Mouse (Mus musculus) erythroid progenitor cell, adult 5-6 weeks (primary cell): ENCODE measurements around the gene Tmem81. TPM values are rescaled to one million over a fixed set of nuclear protein-coding genes. Genes with fewer than 3 reads are reported as not detected.

ENCODE experiments used
- ATAC-seq: replicated peaks from 2 replicates; pipeline ENCODE4 v1.8.0; 2016; ENCODE audit warnings: moderate number of reproducible peaks, mild to moderate bottlenecking, moderate TSS enrichment, inconsistent platforms; ENCODE audit not compliant: poor library complexity, low FRiP score, severe bottlenecking
- total RNA-seq, 2 experiments: library from RNA; stranded (forward) in 1 of 2; stranded (reverse) in 1 of 2; fragments of 150-400 nt in 1 of 2; fragments of 186-747, 209-891 nt in 1 of 2; gene quantifications; 2 replicates each; pipeline versions ENCODE4 v1.2.3 to v1.2.4; 2015 to 2017; ENCODE audit warnings: low replicate concordance in 2 of 2

Gene Tmem81
- total RNA-seq, 2 experiments from 2014 or later: 2.4 TPM; not detected in 1

GRCm38 (mm10) chr1:132557901-132558631, 52.0 kb downstream of the Tmem81 start:
- ATAC-seq: peak; percentile 48; the same call in 1 of the 2 replicates

Other genes with a start within 250 kb of the Tmem81 start
- gene Klhdc8a, start 207.6 kb upstream of the Tmem81 start, total RNA-seq (2015; ENCODE audit: low replicate concordance): not detected in 2 replicates
- not detected in 2 replicates for gene Klhdc8a, start 207.6 kb upstream of the Tmem81 start, total RNA-seq (2017; ENCODE audit: low replicate concordance)
- 1.1 and 6.3 TPM in 2 replicates for gene Nuak2, start 190.1 kb upstream of the Tmem81 start, total RNA-seq (2015; ENCODE audit: low replicate concordance)
- 3.7 TPM in 1 of 2 replicates, not detected in the other for gene Nuak2, start 190.1 kb upstream of the Tmem81 start, total RNA-seq (2017; ENCODE audit: low replicate concordance)
- gene Tmcc2, start 114.9 kb upstream of the Tmem81 start, total RNA-seq (2015; ENCODE audit: low replicate concordance): 212 and 231 TPM in 2 replicates
- gene Tmcc2, start 114.9 kb upstream of the Tmem81 start, total RNA-seq (2017; ENCODE audit: low replicate concordance): 244 and 297 TPM in 2 replicates
- gene Dstyk, start 88.7 kb upstream of the Tmem81 start, total RNA-seq (2015; ENCODE audit: low replicate concordance): 23.4 and 31.4 TPM in 2 replicates
- gene Dstyk, start 88.7 kb upstream of the Tmem81 start, total RNA-seq (2017; ENCODE audit: low replicate concordance): 34.3 and 48.6 TPM in 2 replicates
- 53.2 and 61.6 TPM in 2 replicates for gene Rbbp5, start 28.9 kb upstream of the Tmem81 start, total RNA-seq (2015; ENCODE audit: low replicate concordance)
- gene Rbbp5, start 28.9 kb upstream of the Tmem81 start, total RNA-seq (2017; ENCODE audit: low replicate concordance): 34.1 and 35.3 TPM in 2 replicates
- not detected in 2 replicates for gene Cntn2, start 37.0 kb downstream of the Tmem81 start, total RNA-seq (2015; ENCODE audit: low replicate concordance)
- gene Cntn2, start 37.0 kb downstream of the Tmem81 start, total RNA-seq (2017; ENCODE audit: low replicate concordance): not detected in 2 replicates
- not detected in 2 replicates for gene Nfasc, start 235.6 kb downstream of the Tmem81 start, total RNA-seq (2015; ENCODE audit: low replicate concordance)
- not detected in 2 replicates for gene Nfasc, start 235.6 kb downstream of the Tmem81 start, total RNA-seq (2017; ENCODE audit: low replicate concordance)